ENCODE assay signal across 22 mouse cellular contexts in the genomic region with DNA sequence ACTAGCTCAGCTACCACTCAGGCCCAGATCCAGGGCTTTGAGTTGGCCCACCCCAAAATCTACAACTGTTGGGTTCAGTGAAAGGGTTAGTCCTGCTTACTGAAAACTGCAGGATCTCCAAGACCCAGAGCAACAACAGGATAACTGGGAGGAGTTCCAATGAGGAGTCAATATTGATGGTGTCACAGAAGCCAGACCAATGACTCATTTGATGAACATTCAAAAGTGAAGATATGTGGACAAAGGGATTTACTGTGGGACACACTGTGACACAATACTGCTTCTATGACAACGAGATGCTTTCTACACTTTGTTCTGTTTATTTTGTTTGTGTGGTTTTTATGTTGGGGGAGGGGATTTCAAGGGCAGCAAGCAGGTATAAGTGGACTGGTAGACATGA.
"Had no signal": no experiment of that assay in that cellular context is flagged by ENCODE, and none has a peak within 500 bp of the region (broad histone marks: within the 10 kb centered on the region; RNA-seq: fewer than 3 reads in every experiment).

No protein-coding gene starts in this region.

- H3K4me3 ChIP-seq: layer of hippocampus, adult 2 months; left cerebral cortex, adult 2 months; limb, embryonic 12.5 days; limb, embryonic 15.5 days; megakaryocyte, embryonic 14.5 days; midbrain, embryonic 10.5 days; midbrain, embryonic 13.5 days; myocyte; neural tube, embryonic 13.5 days; stomach, embryonic 15.5 days had no signal

- H3K4me1 ChIP-seq: limb, embryonic 12.5 days; limb, embryonic 15.5 days; midbrain, embryonic 10.5 days; midbrain, embryonic 13.5 days; neural tube, embryonic 13.5 days; stomach, embryonic 15.5 days had no signal

- DNase-seq: kidney, adult 2 months; layer of hippocampus, adult 9-11 months; layer of hippocampus, postnatal 36 days; left cerebral cortex, postnatal 4 days; lung, embryonic 14.5 days; lung, postnatal 36 days; retina, postnatal 1 day; right cerebral cortex, postnatal 25 days; spleen, adult 18-20 months; thymus, adult 18-20 months; thymus, postnatal 36 days had no signal

- H3K27ac ChIP-seq: kidney, postnatal 0 days; layer of hippocampus, adult 2 months; left cerebral cortex, adult 2 months; limb, embryonic 12.5 days; limb, embryonic 15.5 days; midbrain, embryonic 10.5 days; midbrain, embryonic 13.5 days; neural tube, embryonic 13.5 days; stomach, embryonic 15.5 days had no signal

- H3K27me3 ChIP-seq: limb, embryonic 12.5 days; limb, embryonic 15.5 days; megakaryocyte, embryonic 14.5 days; midbrain, embryonic 13.5 days; neural tube, embryonic 13.5 days; stomach, embryonic 15.5 days had no signal

- H3K9ac ChIP-seq: limb, embryonic 12.5 days; limb, embryonic 15.5 days; lung, embryonic 14.5 days; midbrain, embryonic 13.5 days; neural tube, embryonic 13.5 days; stomach, embryonic 15.5 days had no signal
